Mouse (Mus musculus) heart, embryonic 11.5 days (tissue): ENCODE data around the gene Tmem132a. TPM values are rescaled to one million over a fixed set of nuclear protein-coding genes. Genes with fewer than 3 reads are reported as not detected.

Experiments
- ATAC-seq: fragments of 200-750 bp; cut with Nextera tagmentation; replicated peaks from 2 replicates; pipeline ENCODE4 v1.8.0; 2017; ENCODE audit warnings: moderate library complexity; ENCODE audit not compliant: insufficient number of reproducible peaks, low FRiP score, low TSS enrichment
- H3K27ac ChIP-seq: fragments of 300-500 bp; sonication (generic); 2 replicates; pipeline ENCODE4 v1.5.1; 2014; ENCODE audit warnings: mild to moderate bottlenecking, low read depth, low read length
- H3K27me3 ChIP-seq: fragments of 300-500 bp; sonication (generic); 2 replicates; pipeline ENCODE4 v1.6.1; 2014; ENCODE audit warnings: mild to moderate bottlenecking, low read length, mixed read lengths; ENCODE audit not compliant: control insufficient read depth, insufficient read depth
- H3K36me3 ChIP-seq: fragments of 300-500 bp; sonication (generic); 2 replicates; pipeline ENCODE4 v1.6.1; 2014; ENCODE audit warnings: mild to moderate bottlenecking, low read length, moderate library complexity, mixed read lengths; ENCODE audit not compliant: control insufficient read depth, insufficient read depth
- H3K4me1 ChIP-seq: fragments of 300-500 bp; sonication (generic); 2 replicates; pipeline ENCODE4 v1.6.1; 2014; ENCODE audit warnings: low read length; ENCODE audit not compliant: control insufficient read depth, insufficient read depth
- H3K4me2 ChIP-seq: fragments of 300-500 bp; sonication (generic); 2 replicates; pipeline ENCODE4 v1.6.1; 2014; ENCODE audit warnings: mild to moderate bottlenecking, moderate library complexity
- H3K4me3 ChIP-seq: fragments of 300-500 bp; sonication (generic); 2 replicates; pipeline ENCODE4 v1.5.1; 2014; ENCODE audit warnings: low read depth, low read length
- H3K9ac ChIP-seq: fragments of 300-500 bp; sonication (generic); 2 replicates; pipeline ENCODE4 v1.6.1; 2014; ENCODE audit warnings: mild to moderate bottlenecking, low read depth, low read length, moderate library complexity
- H3K9me3 ChIP-seq: fragments of 300-500 bp; sonication (generic); replicated peaks from 2 replicates; pipeline ENCODE4 v1.6.1; 2016; ENCODE audit warnings: low read length; ENCODE audit not compliant: control insufficient read depth
- WGBS: fragments of 180-500 bp; shearing (Covaris S2); extraction: QIAGEN DNeasy Blood & Tissue Kit; methylation state at CpG from one replicate; pipeline ENCODE4 v1.1.7; 2014; ENCODE audit not compliant: insufficient replicate concordance; 5-methylcytosine and 5-hydroxymethylcytosine counted together
- polyA plus RNA-seq: library from polyadenylated mRNA; unstranded; fragments of >200 nt; fragmentation: Nextera tagmentation; extraction: Ambion mirVana; gene quantifications from 2 replicates; pipeline ENCODE4 v1.2.1, GENCODE M21; 2014

Tmem132a gene
- polyA plus RNA-seq, 1 experiment from 2014 or later = 35.5 TPM

- no peak overlapping the region for H3K27ac ChIP-seq
- WGBS = 58% methylated on average over 3 of the region's 3 CpGs
- no peak for ATAC-seq
These were observed 37.7 kb downstream of the Tmem132a start for GRCm38 (mm10) chr19:10832030-10832429.

GRCm38 (mm10) chr19:10831424-10831823 is 38.3 kb downstream of the Tmem132a start:
- no peak overlapping the region for H3K4me2 ChIP-seq
- H3K4me1 ChIP-seq = no peaks in the 10 kb centered on the region
- H3K27me3 ChIP-seq = no peaks in the 10 kb centered on the region
- no peak overlapping the region for H3K27ac ChIP-seq
- H3K9me3 ChIP-seq = no peaks in the 10 kb centered on the region
- H3K4me3 ChIP-seq = no peak overlapping the region
- H3K9ac ChIP-seq = no peak overlapping the region
- WGBS = 9% methylated on average over 5 of the region's 5 CpGs
- no peaks in the 10 kb centered on the region for H3K36me3 ChIP-seq
- ATAC-seq = no peak; the same call in 1 of the 2 replicates

More at GRCm38 (mm10) chr19:10832030-10832429, 37.7 kb downstream of the Tmem132a start:
- Histone ChIP-seq H3K36me3 (no peaks in the 10 kb centered on the region), H3K9ac (no peak overlapping the region), H3K9me3 (no peaks in the 10 kb centered on the region), H3K4me3 (no peak overlapping the region), H3K4me2 (no peak overlapping the region), H3K4me1 (no peaks in the 10 kb centered on the region), H3K27me3 (no peaks in the 10 kb centered on the region)

- ATAC-seq = no peak
- Histone ChIP-seq H3K27ac (no peak within 1 kb of the TSS), H3K27me3 (no peaks in the 10 kb centered on the region), H3K4me3 (no peak within 1 kb of the TSS), H3K4me1 (no peaks in the 10 kb centered on the region), H3K9me3 (no peaks in the 10 kb centered on the region), H3K9ac (no peak within 1 kb of the TSS), H3K36me3 (no peaks in the 10 kb centered on the region), H3K4me2 (no peak within 1 kb of the TSS)
- 84% methylated on average over 16 of the region's 16 CpGs for WGBS
These were observed 40.1 kb downstream of the Tmem132a start, which contains the start of gene Cd6 for GRCm38 (mm10) chr19:10829436-10830175. Gene Cd6 (minus strand): TSS chr19:10830058.

- 84% methylated on average over 5 of the region's 5 CpGs for WGBS
- Histone ChIP-seq H3K9me3 (no peaks in the 10 kb centered on the region), H3K4me2 (no peak overlapping the region), H3K9ac (no peak overlapping the region), H3K27me3 (no peaks in the 10 kb centered on the region), H3K4me1 (no peaks in the 10 kb centered on the region), H3K27ac (no peak overlapping the region), H3K36me3 (no peaks in the 10 kb centered on the region), H3K4me3 (no peak overlapping the region)
- ATAC-seq = no peak
These were observed 41.4 kb downstream of the Tmem132a start for GRCm38 (mm10) chr19:10828321-10828720.

GRCm38 (mm10) chr19:10824061-10824460 is 45.7 kb downstream of the Tmem132a start:
- 80% methylated on average over 7 of the region's 7 CpGs for WGBS
- Histone ChIP-seq H3K36me3 (no peaks in the 10 kb centered on the region), H3K4me1 (no peaks in the 10 kb centered on the region), H3K4me2 (no peak overlapping the region), H3K27me3 (no peaks in the 10 kb centered on the region), H3K27ac (no peak overlapping the region), H3K4me3 (no peak overlapping the region), H3K9me3 (no peaks in the 10 kb centered on the region), H3K9ac (no peak overlapping the region)
- ATAC-seq = no peak

- no peaks in the 10 kb centered on the region for H3K27me3 ChIP-seq
- H3K9me3 ChIP-seq = no peaks in the 10 kb centered on the region
- no peak overlapping the region for H3K9ac ChIP-seq
- 86% methylated on average over 4 of the region's 4 CpGs for WGBS
- no peak overlapping the region for H3K4me3 ChIP-seq
- H3K4me1 ChIP-seq = no peaks in the 10 kb centered on the region
- no peak overlapping the region for H3K27ac ChIP-seq
- no peak overlapping the region for H3K4me2 ChIP-seq
- no peak for ATAC-seq
- H3K36me3 ChIP-seq = no peaks in the 10 kb centered on the region
These were observed 47.2 kb downstream of the Tmem132a start for GRCm38 (mm10) chr19:10822534-10822933.

GRCm38 (mm10) chr19:10821319-10821718 is 48.4 kb downstream of the Tmem132a start:
- no peak for ATAC-seq
- H3K27ac ChIP-seq = no peak overlapping the region

GRCm38 (mm10) chr19:10818217-10818946 is 51.4 kb downstream of the Tmem132a start:
- Histone ChIP-seq H3K27me3 (no peaks in the 10 kb centered on the region), H3K9me3 (no peaks in the 10 kb centered on the region), H3K9ac (0 out of 2 replicates have a peak overlapping the region, but pooled peaks have one; percentile 6), H3K4me3 (peak overlapping the region; percentile 2; the same call in 1 of the 2 replicates), H3K36me3 (no peaks in the 10 kb centered on the region), H3K4me2 (peak overlapping the region; percentile 43), H3K27ac (no peak overlapping the region), H3K4me1 (no peaks in the 10 kb centered on the region)
- WGBS = 34% methylated on average over 17 of the region's 17 CpGs
- no peak for ATAC-seq

More at GRCm38 (mm10) chr19:10821319-10821718, 48.4 kb downstream of the Tmem132a start:
- no peaks in the 10 kb centered on the region for H3K27me3 ChIP-seq
- 66% methylated on average over 7 of the region's 7 CpGs for WGBS
- H3K36me3 ChIP-seq = no peaks in the 10 kb centered on the region
- H3K4me2 ChIP-seq = no peak overlapping the region
- no peak overlapping the region for H3K4me3 ChIP-seq
- no peaks in the 10 kb centered on the region for H3K4me1 ChIP-seq
- H3K9ac ChIP-seq = no peak overlapping the region
- H3K9me3 ChIP-seq = no peaks in the 10 kb centered on the region
